Mouse (Mus musculus): Measurements from ENCODE around the gene St13. TPM values are rescaled to one million over a fixed set of nuclear protein-coding genes. Genes with fewer than 3 reads are reported as not detected.

St13 gene
- polyA plus RNA-seq, 1 experiment from 2014 or later: 105 TPM

DNA sequence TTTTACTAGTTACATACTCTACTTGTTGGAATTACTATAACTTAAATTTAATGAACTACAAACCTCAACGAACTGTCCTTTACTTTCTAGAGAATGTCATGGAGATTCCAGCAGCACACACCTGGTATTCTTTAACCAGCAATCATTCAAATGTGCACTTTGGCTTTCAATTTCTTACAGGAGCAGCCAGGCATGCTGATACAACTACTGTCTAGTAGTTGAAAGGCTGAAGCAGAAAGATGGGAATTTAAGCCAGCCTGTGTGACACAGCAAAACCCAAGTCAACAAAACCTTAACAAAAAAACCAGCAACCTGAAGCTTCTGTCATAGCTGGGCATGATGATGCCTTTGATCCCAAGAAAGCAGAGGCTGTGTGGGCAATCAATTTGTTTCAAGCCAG is 37.4 kb downstream of the St13 start:
- no peak overlapping the region for H3K4me3 ChIP-seq
- H3K9ac ChIP-seq: no peak overlapping the region
- H3K4me2 ChIP-seq: 0 out of 2 replicates have a peak overlapping the region, but pooled peaks have one; percentile 87
- 67% methylated on average over 1 of the region's 1 CpGs for WGBS (ENCODE audit: insufficient replicate concordance)
- no peak for ATAC-seq
- peaks cover 41% of the 10 kb centered on the region for H3K36me3 ChIP-seq
- H3K27ac ChIP-seq: peak overlapping the region; percentile 85
- H3K9me3 ChIP-seq (replicated peaks): no peaks in the 10 kb centered on the region
- peaks cover 47% of the 10 kb centered on the region for H3K4me1 ChIP-seq
- no peaks in the 10 kb centered on the region for H3K27me3 ChIP-seq (replicated peaks)

- Histone ChIP-seq H3K9ac (peak overlapping the region; percentile 47), H3K4me1 (peaks cover 54% of the 10 kb centered on the region), H3K4me3 (peak overlapping the region; percentile 76), H3K4me2 (peak overlapping the region; percentile 87), H3K27me3 (replicated peaks) (no peaks in the 10 kb centered on the region), H3K27ac (peak overlapping the region; percentile 85), H3K36me3 (peaks cover 33% of the 10 kb centered on the region), H3K9me3 (replicated peaks) (no peaks in the 10 kb centered on the region)
- ATAC-seq: peak; percentile 9; the same call in 1 of the 2 replicates
- WGBS (ENCODE audit: insufficient replicate concordance): 9% methylated on average over 10 of the region's 10 CpGs
These were observed 38.4 kb downstream of the St13 start for GRCm38 (mm10) chr15:81361417-81362015.

GRCm38 (mm10) chr15:81361022-81361404 is 38.9 kb downstream of the St13 start:
- peak overlapping the region; percentile 47 for H3K9ac ChIP-seq
- WGBS (ENCODE audit: insufficient replicate concordance): 32% methylated on average over 6 of the region's 6 CpGs

GRCm38 (mm10) chr15:81360345-81361021 is 39.4 kb downstream of the St13 start, which contains the start of gene Slc25a17:
TSS of gene Slc25a17 (minus strand) at chr15:81360812.
- H3K4me3 ChIP-seq: peak within 1 kb of the TSS; percentile 76
- H3K4me2 ChIP-seq: peak within 1 kb of the TSS; percentile 87
- 1% methylated on average over 30 of the region's 30 CpGs for WGBS (ENCODE audit: insufficient replicate concordance)
- H3K9me3 ChIP-seq (replicated peaks): no peaks in the 10 kb centered on the region
- H3K4me1 ChIP-seq: peaks cover 56% of the 10 kb centered on the region
- H3K36me3 ChIP-seq: peaks cover 23% of the 10 kb centered on the region
- peak; percentile 99 for ATAC-seq
- H3K27me3 ChIP-seq (replicated peaks): no peaks in the 10 kb centered on the region
- peak within 1 kb of the TSS; percentile 85 for H3K27ac ChIP-seq
- H3K9ac ChIP-seq: peak within 1 kb of the TSS; percentile 80

More at GRCm38 (mm10) chr15:81361022-81361404, 38.9 kb downstream of the St13 start:
- H3K36me3 ChIP-seq: peaks cover 28% of the 10 kb centered on the region
- ATAC-seq: peak; percentile 50
- no peaks in the 10 kb centered on the region for H3K27me3 ChIP-seq (replicated peaks)
- H3K27ac ChIP-seq: peak overlapping the region; percentile 85
- peaks cover 56% of the 10 kb centered on the region for H3K4me1 ChIP-seq
- peak overlapping the region; percentile 76 for H3K4me3 ChIP-seq
- no peaks in the 10 kb centered on the region for H3K9me3 ChIP-seq (replicated peaks)
- H3K4me2 ChIP-seq: peak overlapping the region; percentile 87

- 0 out of 2 replicates have a peak overlapping the region, but pooled peaks have one; percentile 80 for H3K9ac ChIP-seq
- no peaks in the 10 kb centered on the region for H3K27me3 ChIP-seq (replicated peaks)
- WGBS (ENCODE audit: insufficient replicate concordance): 77% methylated on average over 5 of the region's 5 CpGs
- H3K4me1 ChIP-seq: peaks cover 56% of the 10 kb centered on the region
- peaks cover 12% of the 10 kb centered on the region for H3K36me3 ChIP-seq
- peak overlapping the region; percentile 76 for H3K4me3 ChIP-seq
- ATAC-seq: no peak
- no peaks in the 10 kb centered on the region for H3K9me3 ChIP-seq (replicated peaks)
- H3K4me2 ChIP-seq: peak overlapping the region; percentile 87
- no peak overlapping the region for H3K27ac ChIP-seq
These were observed 40.5 kb downstream of the St13 start for GRCm38 (mm10) chr15:81359421-81359820.

GRCm38 (mm10) chr15:81358943-81359342 is 40.9 kb downstream of the St13 start:
- peaks cover 55% of the 10 kb centered on the region for H3K4me1 ChIP-seq
- no peak overlapping the region for H3K4me3 ChIP-seq
- H3K36me3 ChIP-seq: peaks cover 9% of the 10 kb centered on the region
- no peak for ATAC-seq
- H3K27me3 ChIP-seq (replicated peaks): no peaks in the 10 kb centered on the region
- H3K9me3 ChIP-seq (replicated peaks): no peaks in the 10 kb centered on the region
- H3K9ac ChIP-seq: no peak overlapping the region
- 58% methylated on average over 3 of the region's 3 CpGs for WGBS (ENCODE audit: insufficient replicate concordance)
- no peak overlapping the region for H3K27ac ChIP-seq
- H3K4me2 ChIP-seq: peak overlapping the region; percentile 87

- Histone ChIP-seq H3K4me2 (no peak overlapping the region), H3K9ac (no peak overlapping the region), H3K4me3 (no peak overlapping the region), H3K27ac (no peak overlapping the region), H3K9me3 (replicated peaks) (no peaks in the 10 kb centered on the region), H3K36me3 (0 out of 2 replicates have a peak, but pooled peaks cover 2% of the 10 kb centered on the region), H3K27me3 (replicated peaks) (no peaks in the 10 kb centered on the region), H3K4me1 (peaks cover 40% of the 10 kb centered on the region)
- WGBS (ENCODE audit: insufficient replicate concordance): 63% methylated on average over 5 of the region's 5 CpGs
- ATAC-seq: no peak
These were observed 42.9 kb downstream of the St13 start for GRCm38 (mm10) chr15:81356946-81357345.

DNA sequence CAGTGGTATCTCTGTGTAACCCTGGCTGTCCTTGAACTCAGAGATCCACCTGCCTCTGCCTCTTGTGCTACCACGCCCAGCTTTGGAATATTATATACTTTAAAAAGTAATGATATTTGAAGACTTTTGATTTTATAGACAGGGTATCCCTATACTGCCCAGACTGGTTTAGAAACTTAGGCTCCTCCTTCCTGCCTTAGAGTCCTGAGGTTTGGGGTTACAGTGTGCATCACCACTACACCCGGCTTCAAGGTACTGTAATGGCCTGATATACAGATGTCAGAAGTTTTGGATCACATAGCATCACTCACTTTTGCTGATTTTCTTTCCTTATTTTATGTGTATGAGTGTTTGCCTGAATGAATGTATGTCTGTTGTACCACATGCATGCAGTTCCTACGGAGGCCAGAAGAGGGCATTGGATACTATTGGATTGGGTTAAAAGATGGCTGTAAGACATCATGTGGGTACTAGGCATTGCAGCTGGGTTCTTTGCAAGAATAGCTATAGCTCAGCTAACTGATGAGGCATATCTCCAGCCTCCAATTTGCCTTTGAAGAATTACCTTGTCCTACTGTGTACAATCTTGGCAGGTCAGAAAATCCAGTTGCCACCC is 44.6 kb downstream of the St13 start:
- H3K27me3 ChIP-seq (replicated peaks): no peaks in the 10 kb centered on the region
- H3K9me3 ChIP-seq (replicated peaks): no peaks in the 10 kb centered on the region
- H3K27ac ChIP-seq: no peak overlapping the region
- peaks cover 31% of the 10 kb centered on the region for H3K4me1 ChIP-seq
- H3K9ac ChIP-seq: no peak overlapping the region
- WGBS (ENCODE audit: insufficient replicate concordance): 45% methylated on average over 3 of the region's 3 CpGs
- ATAC-seq: no peak
- no peak overlapping the region for H3K4me2 ChIP-seq
- no peak overlapping the region for H3K4me3 ChIP-seq
- H3K36me3 ChIP-seq: 0 out of 2 replicates have a peak, but pooled peaks cover 2% of the 10 kb centered on the region

DNA sequence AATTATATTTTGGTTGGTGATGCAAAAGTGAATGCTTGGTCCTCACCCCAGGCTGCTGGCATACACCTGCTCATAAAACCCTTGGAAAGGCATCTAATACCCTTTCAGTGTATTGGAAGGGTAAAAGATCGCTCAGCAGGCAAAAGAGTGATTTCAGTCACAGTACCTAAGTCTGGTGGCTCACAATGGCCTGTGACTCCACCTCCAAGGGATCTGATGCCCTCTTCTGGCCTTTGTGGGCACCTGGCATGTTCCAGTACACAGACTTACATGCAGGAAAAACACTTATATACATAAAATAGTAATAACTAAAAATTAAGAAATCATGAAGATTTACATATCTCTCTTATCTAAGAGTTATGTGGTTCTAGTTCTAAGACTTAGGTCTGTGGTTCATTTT is 47.2 kb downstream of the St13 start:
- Histone ChIP-seq H3K27ac (no peak overlapping the region), H3K9ac (no peak overlapping the region), H3K27me3 (replicated peaks) (no peaks in the 10 kb centered on the region), H3K4me2 (no peak overlapping the region), H3K36me3 (0 out of 2 replicates have a peak, but pooled peaks cover 2% of the 10 kb centered on the region), H3K4me3 (no peak overlapping the region), H3K9me3 (replicated peaks) (no peaks in the 10 kb centered on the region), H3K4me1 (peaks cover 27% of the 10 kb centered on the region)
- 63% methylated on average over 1 of the region's 1 CpGs for WGBS (ENCODE audit: insufficient replicate concordance)
- ATAC-seq: no peak

- Histone ChIP-seq H3K36me3 (no peaks in the 10 kb centered on the region), H3K4me3 (no peak overlapping the region), H3K27me3 (replicated peaks) (no peaks in the 10 kb centered on the region), H3K4me2 (no peak overlapping the region), H3K9me3 (replicated peaks) (no peaks in the 10 kb centered on the region), H3K4me1 (peaks cover 19% of the 10 kb centered on the region), H3K27ac (no peak overlapping the region), H3K9ac (no peak overlapping the region)
- 58% methylated on average over 1 of the region's 1 CpGs for WGBS (ENCODE audit: insufficient replicate concordance)
- no peak for ATAC-seq
These were observed 49.5 kb downstream of the St13 start for GRCm38 (mm10) chr15:81350401-81350800.

- Histone ChIP-seq H3K4me1 (peaks cover 19% of the 10 kb centered on the region), H3K27ac (no peak overlapping the region), H3K4me3 (no peak overlapping the region), H3K4me2 (no peak overlapping the region), H3K9ac (no peak overlapping the region), H3K36me3 (peaks cover 14% of the 10 kb centered on the region), H3K9me3 (replicated peaks) (no peaks in the 10 kb centered on the region), H3K27me3 (replicated peaks) (no peaks in the 10 kb centered on the region)
- 51% methylated on average over 2 of the region's 2 CpGs for WGBS (ENCODE audit: insufficient replicate concordance)
- ATAC-seq: no peak
These were observed 51.5 kb downstream of the St13 start for GRCm38 (mm10) chr15:81348366-81348765.

DNA sequence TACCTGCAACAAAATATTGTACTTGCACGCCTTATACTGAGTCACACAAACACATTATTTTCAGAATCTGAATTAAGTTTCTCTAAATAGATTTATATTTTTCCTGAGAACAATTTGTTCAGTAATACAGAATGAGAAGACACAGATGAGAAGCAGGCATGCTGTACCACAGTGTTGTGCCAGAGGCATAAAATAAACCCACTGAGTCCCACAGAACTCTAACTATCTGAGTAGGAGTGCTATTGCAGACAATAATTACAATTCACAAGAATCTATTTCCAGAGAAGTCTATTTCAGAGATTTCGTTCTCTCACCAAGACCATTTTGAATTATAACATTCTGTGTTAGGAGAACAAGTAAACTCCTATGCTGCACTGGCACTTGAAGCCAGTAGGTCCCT is 52.4 kb downstream of the St13 start:
- H3K4me1 ChIP-seq: peaks cover 19% of the 10 kb centered on the region
- ATAC-seq: no peak
- WGBS (ENCODE audit: insufficient replicate concordance): 90% methylated on average over 2 of the region's 2 CpGs

More for the DNA sequence above, 52.4 kb downstream of the St13 start:
- H3K4me3 ChIP-seq: no peak overlapping the region
- no peak overlapping the region for H3K4me2 ChIP-seq
- H3K27ac ChIP-seq: no peak overlapping the region
- peaks cover 23% of the 10 kb centered on the region for H3K36me3 ChIP-seq
- H3K9me3 ChIP-seq (replicated peaks): no peaks in the 10 kb centered on the region
- no peaks in the 10 kb centered on the region for H3K27me3 ChIP-seq (replicated peaks)
- no peak overlapping the region for H3K9ac ChIP-seq
